Mouse (Mus musculus) embryonic facial prominence, embryonic 15.5 days (tissue): Measurements from ENCODE around the gene 2010300C02Rik. TPM values are rescaled to one million over a fixed set of nuclear protein-coding genes. Genes with fewer than 3 reads are reported as not detected.

Source experiments
- ATAC-seq: fragments of 200-750 bp; cut with Nextera tagmentation; 2 replicates; pipeline ENCODE4 v1.8.0; 2017; ENCODE audit warnings: low read depth, moderate TSS enrichment; ENCODE audit not compliant: insufficient number of reproducible peaks, low FRiP score, low TSS enrichment
- H3K27ac ChIP-seq: fragments of 300-500 bp; sonication (generic); replicated peaks from 2 replicates; pipeline ENCODE4 v1.5.1; 2015; ENCODE audit warnings: mild to moderate bottlenecking, inconsistent platforms
- H3K27me3 ChIP-seq: fragments of 300-500 bp; sonication (generic); 2 replicates; pipeline ENCODE4 v1.6.1; 2015; ENCODE audit warnings: inconsistent platforms
- H3K36me3 ChIP-seq: fragments of 300-500 bp; sonication (generic); 2 replicates; pipeline ENCODE4 v1.6.1; 2015; ENCODE audit warnings: mild to moderate bottlenecking, inconsistent platforms
- H3K4me1 ChIP-seq: fragments of 300-500 bp; sonication (generic); 2 replicates; pipeline ENCODE4 v1.6.1; 2015; ENCODE audit warnings: inconsistent platforms
- H3K4me2 ChIP-seq: fragments of 300-500 bp; sonication (generic); replicated peaks from 2 replicates; pipeline ENCODE4 v1.6.1; 2015; ENCODE audit warnings: mild to moderate bottlenecking, inconsistent platforms
- H3K4me3 ChIP-seq: fragments of 300-500 bp; sonication (generic); replicated peaks from 2 replicates; pipeline ENCODE4 v1.5.1; 2015; ENCODE audit warnings: mild to moderate bottlenecking, inconsistent platforms
- H3K9ac ChIP-seq: fragments of 300-500 bp; sonication (generic); 2 replicates; pipeline ENCODE4 v1.6.1; 2015; ENCODE audit warnings: inconsistent platforms
- H3K9me3 ChIP-seq: fragments of 300-500 bp; sonication (generic); replicated peaks from 2 replicates; pipeline ENCODE4 v1.6.1; 2016; ENCODE audit warnings: inconsistent platforms
- WGBS: fragments of 180-500 bp; shearing (Covaris S2); methylation state at CpG from one replicate; pipeline ENCODE4 v1.1.7; 2015; 5-methylcytosine and 5-hydroxymethylcytosine counted together
- polyA plus RNA-seq: library from polyadenylated mRNA; unstranded; fragments of >200 nt; fragmentation: Nextera tagmentation; extraction: Ambion mirVana; gene quantifications from 2 replicates; pipeline ENCODE4 v1.2.1, GENCODE M21; 2015

The 2010300C02Rik gene
- polyA plus RNA-seq, 1 experiment from 2014 or later, result 11.5 TPM

GRCm38 (mm10) chr1:37565396-37565795 lies 154.5 kb downstream of the 2010300C02Rik start:
- no peak for ATAC-seq
- no peak overlapping the region for H3K4me2 ChIP-seq
- no peaks in the 10 kb centered on the region for H3K36me3 ChIP-seq
- no peak overlapping the region for H3K4me3 ChIP-seq
- H3K4me1 ChIP-seq, result no peaks in the 10 kb centered on the region
- H3K9me3 ChIP-seq, result no peaks in the 10 kb centered on the region
- 29% methylated on average over 6 of the region's 6 CpGs for WGBS
- H3K27me3 ChIP-seq, result no peaks in the 10 kb centered on the region
- no peak overlapping the region for H3K27ac ChIP-seq
- no peak overlapping the region for H3K9ac ChIP-seq

DNA sequence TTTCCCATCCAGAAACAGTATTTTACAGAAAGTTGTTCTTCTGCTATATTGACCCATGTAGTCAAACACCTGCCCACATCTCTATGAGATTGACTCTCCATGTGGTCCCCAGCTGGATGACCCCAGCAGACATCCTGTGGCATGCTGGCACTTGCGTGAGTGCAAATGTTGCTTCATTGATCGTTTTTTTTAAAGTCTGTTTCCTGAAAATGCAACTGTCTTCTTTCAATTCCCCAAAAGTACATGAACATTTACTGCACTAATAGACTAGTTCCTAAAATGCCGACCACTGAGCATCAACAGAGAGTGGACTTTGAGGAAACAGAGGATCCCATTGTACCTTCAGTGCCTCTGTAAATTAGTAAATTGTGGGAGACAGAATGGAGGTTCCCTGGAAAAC lies 157.9 kb downstream of the 2010300C02Rik start:
- 75% methylated on average over 3 of the region's 3 CpGs for WGBS
- no peaks in the 10 kb centered on the region for H3K27me3 ChIP-seq
- no peak overlapping the region for H3K4me3 ChIP-seq
- H3K4me2 ChIP-seq, result no peak overlapping the region
- no peak overlapping the region for H3K9ac ChIP-seq
- no peak overlapping the region for H3K27ac ChIP-seq
- no peaks in the 10 kb centered on the region for H3K36me3 ChIP-seq
- H3K9me3 ChIP-seq, result no peaks in the 10 kb centered on the region
- no peak for ATAC-seq
- no peaks in the 10 kb centered on the region for H3K4me1 ChIP-seq

Other genes starting within 250 kb of the 2010300C02Rik start
- gene Mgat4a, start 179.1 kb downstream of the 2010300C02Rik start, polyA plus RNA-seq, result 4.2 and 6.1 TPM in 2 replicates
- 8.3 and 8.9 TPM in 2 replicates for gene Tsga10, start 146.3 kb upstream of the 2010300C02Rik start, polyA plus RNA-seq
- gene Lipt1, start 151.7 kb upstream of the 2010300C02Rik start, polyA plus RNA-seq, result 6.6 and 9.3 TPM in 2 replicates
- gene Mitd1, start 170.3 kb upstream of the 2010300C02Rik start, polyA plus RNA-seq, result 23.5 and 23.8 TPM in 2 replicates
- gene Mrpl30, start 170.4 kb upstream of the 2010300C02Rik start, polyA plus RNA-seq, result 237 and 239 TPM in 2 replicates
- gene Lyg2, start 196.4 kb upstream of the 2010300C02Rik start, polyA plus RNA-seq, result 1.7 and 1.8 TPM in 2 replicates
- 0.43 TPM in 1 of 2 replicates, not detected in the other for gene Lyg1, start 237.7 kb upstream of the 2010300C02Rik start, polyA plus RNA-seq